ENCODE assay signal across 13 mouse cellular contexts in the genomic region with DNA sequence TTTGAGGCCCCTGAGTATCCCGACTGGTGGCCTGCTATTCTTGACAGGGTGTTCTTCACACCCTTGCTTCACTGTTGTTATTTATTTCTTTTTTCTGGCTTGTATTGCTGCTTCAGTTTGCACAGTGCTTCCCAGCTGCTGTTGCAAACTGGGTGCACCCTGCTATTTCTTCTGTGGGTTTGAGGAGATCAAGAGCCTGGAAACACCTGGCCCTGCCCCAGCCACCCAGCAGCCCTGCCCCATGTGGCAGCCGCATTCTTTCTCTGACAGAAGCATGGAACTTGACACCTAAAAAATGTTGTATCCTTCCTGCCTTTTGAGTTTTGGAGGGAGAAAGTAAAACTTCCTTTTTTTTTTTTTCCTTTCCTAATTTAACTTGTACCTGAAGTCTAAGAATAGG. TPM values are rescaled to one million over a fixed set of nuclear protein-coding genes. Genes with fewer than 3 reads are reported as not detected.
"Had no signal": no experiment of that assay in that cellular context is flagged by ENCODE, and none has a peak within 500 bp of the region (broad histone marks: within the 10 kb centered on the region; RNA-seq: fewer than 3 reads in every experiment).

No protein-coding gene starts in this region.

- ATAC-seq: inflammation-experienced regulatory T-cells, adult 6 months; intestine, postnatal 0 days had no signal

- H3K4me2 ChIP-seq: liver, embryonic 11.5 days; midbrain, embryonic 12.5 days; neural tube, embryonic 13.5 days had no signal

- H3K9ac ChIP-seq: midbrain, embryonic 12.5 days; neural tube, embryonic 13.5 days had no signal

- H3K27ac ChIP-seq: left cerebral cortex, adult 2 months; limb, embryonic 10.5 days; midbrain, embryonic 12.5 days; neural tube, embryonic 13.5 days had no signal

- H3K4me3 ChIP-seq: left cerebral cortex, adult 2 months; limb, embryonic 10.5 days; midbrain, embryonic 12.5 days; neural tube, embryonic 13.5 days had no signal

- H3K9me3 ChIP-seq: limb, embryonic 10.5 days; midbrain, embryonic 12.5 days; neural tube, embryonic 13.5 days had no signal

- DNase-seq: kidney, adult 8-10 months; kidney, postnatal 25 days; right cerebral cortex, postnatal 14 days had no signal

- H3K36me3 ChIP-seq: limb, embryonic 10.5 days; midbrain, embryonic 12.5 days; neural tube, embryonic 13.5 days had no signal

- H3K4me1 ChIP-seq: midbrain, embryonic 12.5 days; neural tube, embryonic 13.5 days had no signal

- H3K27me3 ChIP-seq: midbrain, embryonic 12.5 days; neural tube, embryonic 13.5 days had no signal

RNA-seq across cellular contexts. Expression of gene Sptssb, which starts 42.6 kb away (rescaled TPM):
- total RNA-seq: megakaryocyte-erythroid progenitor cell, adult 5-6 weeks had no signal
- polyA plus RNA-seq: inflammation-experienced regulatory T-cells, adult 6 months; spleen, adult 2 months; testis, adult 2 months had no signal
